Mouse (Mus musculus): ENCODE results near the gene Nxn. TPM values are rescaled to one million over a fixed set of nuclear protein-coding genes. Genes with fewer than 3 reads are reported as not detected.

The Nxn gene
- polyA plus RNA-seq, 1 experiment, result 0.35 TPM

DNA sequence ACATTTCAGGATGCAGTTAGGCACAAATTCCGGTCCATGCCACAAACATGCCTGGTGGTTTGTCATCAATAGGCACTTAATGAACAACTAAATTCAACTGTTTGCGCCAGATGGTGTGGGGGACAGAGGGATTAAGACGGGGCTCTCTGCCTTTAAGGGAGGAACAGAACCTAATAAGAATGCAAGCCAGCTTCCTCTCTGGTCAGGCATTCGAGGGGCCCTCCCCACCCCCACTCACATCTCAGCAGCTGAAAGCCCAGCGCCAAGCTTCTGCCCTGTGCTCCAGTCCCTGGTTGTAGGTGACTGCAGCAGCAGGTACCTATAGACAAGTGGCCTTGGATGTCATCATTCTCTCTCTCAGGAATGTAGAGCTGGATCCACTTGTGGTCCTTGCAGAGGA lies 104.9 kb downstream of the Nxn start:
- Histone ChIP-seq H3K4me3 (ENCODE audit: insufficient read depth, low read length) (no peak overlapping the region), H3K27ac (ENCODE audit: insufficient read depth, low read depth, low read length) (no peak overlapping the region), H3K4me1 (ENCODE audit: control insufficient read depth, insufficient read depth, low read length) (peaks cover 11% of the 10 kb centered on the region)
- TF ChIP-seq POLR2A (IDR thresholded peaks at IDR 0.05; ENCODE audit: borderline replicate concordance, low read depth, low read length), result no peak
- no peak for TF ChIP-seq CTCF (IDR thresholded peaks at IDR 0.05; ENCODE audit: low read depth, low read length)

DNA sequence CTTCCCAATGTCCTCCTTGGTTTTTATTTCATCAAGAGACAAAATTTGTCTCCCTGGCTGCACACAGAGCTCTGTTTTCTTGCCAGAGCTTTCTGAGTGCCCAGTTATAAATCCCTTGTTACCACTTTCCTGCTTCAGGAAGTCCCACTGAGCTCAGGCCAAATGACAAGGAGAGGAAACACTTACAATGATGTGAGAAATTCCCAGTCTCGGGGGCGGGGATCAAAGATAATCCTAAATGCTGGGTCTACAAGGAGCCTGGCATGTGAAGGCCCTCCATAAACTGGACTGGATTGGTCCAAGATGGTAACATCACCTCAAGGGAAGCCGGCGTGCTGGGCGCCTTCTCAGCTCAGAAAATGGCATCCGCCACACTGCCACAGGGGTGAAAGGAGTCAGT lies 106.1 kb downstream of the Nxn start:
- Histone ChIP-seq H3K27ac (ENCODE audit: insufficient read depth, low read depth, low read length) (no peak overlapping the region), H3K4me3 (ENCODE audit: insufficient read depth, low read length) (no peak overlapping the region)
- no peak for TF ChIP-seq POLR2A (IDR thresholded peaks at IDR 0.05; ENCODE audit: borderline replicate concordance, low read depth, low read length)

GRCm38 (mm10) chr11:76292398-76292797 lies 106.5 kb downstream of the Nxn start:
- no peak for TF ChIP-seq CTCF (IDR thresholded peaks at IDR 0.05; ENCODE audit: low read depth, low read length)
- TF ChIP-seq POLR2A (IDR thresholded peaks at IDR 0.05; ENCODE audit: borderline replicate concordance, low read depth, low read length), result no peak
- no peak overlapping the region for H3K4me3 ChIP-seq (ENCODE audit: insufficient read depth, low read length)
- no peak overlapping the region for H3K27ac ChIP-seq (ENCODE audit: insufficient read depth, low read depth, low read length)
- H3K4me1 ChIP-seq (ENCODE audit: control insufficient read depth, insufficient read depth, low read length), result peaks cover 17% of the 10 kb centered on the region

More for the DNA sequence above, 106.1 kb downstream of the Nxn start:
- peaks cover 17% of the 10 kb centered on the region for H3K4me1 ChIP-seq (ENCODE audit: control insufficient read depth, insufficient read depth, low read length)

- Histone ChIP-seq H3K27ac (ENCODE audit: insufficient read depth, low read depth, low read length) (no peak overlapping the region), H3K4me3 (ENCODE audit: insufficient read depth, low read length) (no peak overlapping the region)
These were observed 107.0 kb downstream of the Nxn start for GRCm38 (mm10) chr11:76291960-76292359.

DNA sequence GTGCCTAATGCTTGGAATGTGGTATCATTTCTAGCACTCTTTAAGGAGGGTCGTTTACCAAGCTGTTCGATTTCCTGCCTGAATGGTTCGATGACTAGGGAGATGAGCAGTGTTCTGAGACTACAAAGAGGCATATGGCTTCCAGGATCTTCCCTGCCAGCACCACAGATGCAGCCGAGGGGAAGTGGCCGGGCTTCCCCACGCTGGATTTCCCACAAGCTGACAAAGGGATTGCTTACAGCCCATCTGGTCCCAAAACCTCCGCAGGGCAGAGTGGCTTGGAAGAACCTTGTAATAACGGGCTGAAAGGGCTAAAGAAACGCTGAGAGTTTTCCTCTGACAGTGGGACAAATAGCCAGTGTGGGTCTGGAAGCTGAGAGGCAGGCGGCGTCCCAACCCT lies 108.6 kb downstream of the Nxn start:
- no peak overlapping the region for H3K27ac ChIP-seq (ENCODE audit: insufficient read depth, low read depth, low read length)
- peaks cover 17% of the 10 kb centered on the region for H3K4me1 ChIP-seq (ENCODE audit: control insufficient read depth, insufficient read depth, low read length)
- TF ChIP-seq POLR2A (IDR thresholded peaks at IDR 0.05; ENCODE audit: borderline replicate concordance, low read depth, low read length), result no peak
- TF ChIP-seq CTCF (IDR thresholded peaks at IDR 0.05; ENCODE audit: low read depth, low read length), result no peak
- H3K4me3 ChIP-seq (ENCODE audit: insufficient read depth, low read length), result no peak overlapping the region

More at GRCm38 (mm10) chr11:76291960-76292359, 107.0 kb downstream of the Nxn start:
- peaks cover 17% of the 10 kb centered on the region for H3K4me1 ChIP-seq (ENCODE audit: control insufficient read depth, insufficient read depth, low read length)
- no peak for TF ChIP-seq POLR2A (IDR thresholded peaks at IDR 0.05; ENCODE audit: borderline replicate concordance, low read depth, low read length)
- TF ChIP-seq CTCF (IDR thresholded peaks at IDR 0.05; ENCODE audit: low read depth, low read length), result no peak

- no peak for TF ChIP-seq CTCF (IDR thresholded peaks at IDR 0.05; ENCODE audit: low read depth, low read length)
- TF ChIP-seq POLR2A (IDR thresholded peaks at IDR 0.05; ENCODE audit: borderline replicate concordance, low read depth, low read length), result no peak
- no peak overlapping the region for H3K27ac ChIP-seq (ENCODE audit: insufficient read depth, low read depth, low read length)
- no peak overlapping the region for H3K4me3 ChIP-seq (ENCODE audit: insufficient read depth, low read length)
- H3K4me1 ChIP-seq (ENCODE audit: control insufficient read depth, insufficient read depth, low read length), result peaks cover 17% of the 10 kb centered on the region
These were observed 110.3 kb downstream of the Nxn start for GRCm38 (mm10) chr11:76288645-76289044.

DNA sequence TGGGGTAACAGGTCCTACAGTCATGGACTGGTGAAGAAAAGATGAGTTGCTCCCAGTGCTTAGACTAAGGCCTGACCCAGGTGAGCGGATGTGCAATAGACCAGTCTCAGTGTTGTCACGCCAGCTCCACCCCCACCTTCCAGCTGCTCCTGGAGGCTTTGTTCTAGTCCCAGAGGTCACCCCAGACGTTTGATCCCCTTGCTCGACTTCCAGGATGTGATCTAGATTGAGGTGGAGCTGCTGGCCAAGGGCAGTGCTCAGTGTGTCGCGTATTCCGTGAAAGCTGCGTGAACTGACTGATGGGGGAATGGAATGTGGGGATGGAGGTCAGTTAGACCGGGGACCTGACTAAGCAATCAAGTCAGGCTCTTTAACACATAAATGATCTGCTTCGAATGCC lies 111.6 kb downstream of the Nxn start:
- no peak for TF ChIP-seq POLR2A (IDR thresholded peaks at IDR 0.05; ENCODE audit: borderline replicate concordance, low read depth, low read length)
- no peak for TF ChIP-seq CTCF (IDR thresholded peaks at IDR 0.05; ENCODE audit: low read depth, low read length)
- peaks cover 17% of the 10 kb centered on the region for H3K4me1 ChIP-seq (ENCODE audit: control insufficient read depth, insufficient read depth, low read length)
- no peak overlapping the region for H3K27ac ChIP-seq (ENCODE audit: insufficient read depth, low read depth, low read length)
- no peak overlapping the region for H3K4me3 ChIP-seq (ENCODE audit: insufficient read depth, low read length)

DNA sequence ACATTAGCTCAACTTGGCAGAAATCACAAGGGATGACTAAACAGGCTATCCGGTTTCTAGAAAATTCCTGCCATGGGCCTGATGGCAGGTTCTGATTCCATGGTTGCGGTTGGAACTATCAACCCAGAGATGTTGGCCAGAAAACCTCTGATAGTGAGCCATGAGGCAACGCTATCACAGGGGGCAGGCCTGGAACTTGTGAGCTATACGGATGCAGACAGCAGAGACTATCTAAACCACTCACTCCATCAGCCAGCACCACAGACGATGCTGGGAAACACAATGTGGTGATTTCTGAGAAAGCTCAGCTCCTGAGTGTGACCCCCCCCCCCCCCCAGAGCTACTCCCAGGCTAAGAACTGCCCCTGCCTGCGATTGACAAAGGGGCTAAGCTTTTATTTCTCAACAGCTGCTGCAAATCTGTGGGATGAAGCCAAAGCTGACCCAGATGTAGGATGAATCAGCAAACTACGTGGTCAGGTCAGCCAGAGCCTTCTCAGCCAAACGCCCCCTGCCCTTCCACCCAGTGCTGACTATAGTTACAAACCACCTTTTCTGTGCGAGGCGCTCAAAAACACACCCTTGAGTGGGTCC lies 112.3 kb downstream of the Nxn start:
- no peak for TF ChIP-seq CTCF (IDR thresholded peaks at IDR 0.05; ENCODE audit: low read depth, low read length)
- no peak for TF ChIP-seq POLR2A (IDR thresholded peaks at IDR 0.05; ENCODE audit: borderline replicate concordance, low read depth, low read length)
- Histone ChIP-seq H3K4me3 (ENCODE audit: insufficient read depth, low read length) (no peak overlapping the region), H3K27ac (ENCODE audit: insufficient read depth, low read depth, low read length) (no peak overlapping the region)

GRCm38 (mm10) chr11:76285431-76286075 lies 113.4 kb downstream of the Nxn start:
- H3K27ac ChIP-seq (ENCODE audit: insufficient read depth, low read depth, low read length), result no peak overlapping the region
- TF ChIP-seq CTCF (IDR thresholded peaks at IDR 0.05; ENCODE audit: low read depth, low read length) (no peak), POLR2A (IDR thresholded peaks at IDR 0.05; ENCODE audit: borderline replicate concordance, low read depth, low read length) (no peak)
- H3K4me1 ChIP-seq (ENCODE audit: control insufficient read depth, insufficient read depth, low read length), result peaks cover 15% of the 10 kb centered on the region
- no peak overlapping the region for H3K4me3 ChIP-seq (ENCODE audit: insufficient read depth, low read length)

More for the DNA sequence above, 112.3 kb downstream of the Nxn start:
- peaks cover 17% of the 10 kb centered on the region for H3K4me1 ChIP-seq (ENCODE audit: control insufficient read depth, insufficient read depth, low read length)

- H3K27ac ChIP-seq (ENCODE audit: insufficient read depth, low read depth, low read length), result no peak overlapping the region
- H3K4me1 ChIP-seq (ENCODE audit: control insufficient read depth, insufficient read depth, low read length), result peaks cover 5% of the 10 kb centered on the region
- TF ChIP-seq CTCF (IDR thresholded peaks at IDR 0.05; ENCODE audit: low read depth, low read length) (no peak), POLR2A (IDR thresholded peaks at IDR 0.05; ENCODE audit: borderline replicate concordance, low read depth, low read length) (no peak)
- H3K4me3 ChIP-seq (ENCODE audit: insufficient read depth, low read length), result no peak overlapping the region
These were observed 115.1 kb downstream of the Nxn start for GRCm38 (mm10) chr11:76283841-76284240.
